ENCODE assay signal across 27 mouse cellular contexts in genomic region chr5:92322612-92323011, GRCm38 (mm10). TPM values are rescaled to one million over a fixed set of nuclear protein-coding genes. Genes with fewer than 3 reads are reported as not detected.
DNase-seq lines count a peak whose midpoint lies in the region; ATAC-seq lines count a peak whose summit lies in the region.
"Had no signal": no experiment of that assay in that cellular context is flagged by ENCODE, and none has a peak within 500 bp of the region (broad histone marks: within the 10 kb centered on the region; RNA-seq: fewer than 3 reads in every experiment).

No protein-coding gene starts in this region.

- no peak overlapping the region for H3K4me2 ChIP-seq in forebrain, embryonic 12.5 days
- no peak overlapping the region for H3K4me2 ChIP-seq in neural tube, embryonic 15.5 days
- H3K4me2 ChIP-seq: hindbrain, embryonic 14.5 days; limb, embryonic 13.5 days; liver, embryonic 15.5 days; neural tube, embryonic 12.5 days; stomach, embryonic 15.5 days had no signal

- no peaks in the 10 kb centered on the region for H3K4me1 ChIP-seq in forebrain, embryonic 12.5 days
- no peaks in the 10 kb centered on the region for H3K4me1 ChIP-seq in neural tube, embryonic 15.5 days
- H3K4me1 ChIP-seq: embryonic facial prominence, embryonic 10.5 days; forebrain, embryonic 10.5 days; neural tube, embryonic 12.5 days had no signal

- H3K36me3 ChIP-seq in forebrain, embryonic 12.5 days (replicated peaks), result no peaks in the 10 kb centered on the region
- H3K36me3 ChIP-seq in neural tube, embryonic 15.5 days, result no peaks in the 10 kb centered on the region
- H3K36me3 ChIP-seq: embryonic facial prominence, embryonic 10.5 days; forebrain, embryonic 10.5 days; limb, embryonic 13.5 days; liver, embryonic 15.5 days; neural tube, embryonic 12.5 days; stomach, embryonic 15.5 days had no signal

- no peaks in the 10 kb centered on the region for H3K27me3 ChIP-seq in forebrain, embryonic 12.5 days
- no peaks in the 10 kb centered on the region for H3K27me3 ChIP-seq in neural tube, embryonic 15.5 days (replicated peaks)
- H3K27me3 ChIP-seq: limb, embryonic 13.5 days; neural tube, embryonic 12.5 days; stomach, embryonic 15.5 days had no signal

- 89% methylated on average over 4 of the region's 4 CpGs for WGBS in forebrain, embryonic 12.5 days
- 91% methylated on average over 4 of the region's 4 CpGs for WGBS in neural tube, embryonic 15.5 days

- H3K27ac ChIP-seq in forebrain, embryonic 12.5 days, result no peak overlapping the region
- no peak overlapping the region for H3K27ac ChIP-seq in neural tube, embryonic 15.5 days (replicated peaks)
- H3K27ac ChIP-seq: embryonic facial prominence, embryonic 10.5 days; forebrain, embryonic 10.5 days; hindbrain, embryonic 14.5 days; limb, embryonic 13.5 days; liver, embryonic 15.5 days; neural tube, embryonic 12.5 days; stomach, embryonic 15.5 days had no signal

- H3K9ac ChIP-seq in forebrain, embryonic 12.5 days, result no peak overlapping the region
- H3K9ac ChIP-seq in neural tube, embryonic 15.5 days (replicated peaks), result no peak overlapping the region
- H3K9ac ChIP-seq: forebrain, postnatal 0 days; hindbrain, embryonic 14.5 days; limb, embryonic 13.5 days; liver, embryonic 15.5 days; neural tube, embryonic 12.5 days; stomach, embryonic 15.5 days had no signal

- ATAC-seq in granulocyte monocyte progenitor cell, adult 5-6 weeks (replicated peaks; ENCODE audit: poor library complexity, severe bottlenecking), result peak; percentile 43
- ATAC-seq in forebrain, embryonic 12.5 days (ENCODE audit: low FRiP score), result no peak
- ATAC-seq in neural tube, embryonic 15.5 days (ENCODE audit: low FRiP score), result no peak
- ATAC-seq: forebrain, postnatal 0 days had no signal

- H3K4me3 ChIP-seq in forebrain, embryonic 12.5 days (replicated peaks), result no peak overlapping the region
- no peak overlapping the region for H3K4me3 ChIP-seq in neural tube, embryonic 15.5 days (replicated peaks)
- H3K4me3 ChIP-seq: embryonic facial prominence, embryonic 10.5 days; forebrain, embryonic 10.5 days; limb, embryonic 13.5 days; liver, embryonic 15.5 days; neural tube, embryonic 12.5 days; stomach, embryonic 15.5 days had no signal

- DNase-seq in adrenal gland, postnatal 14 days, result peak; percentile 36
- no peak for DNase-seq in adrenal gland, adult 18-20 months (ENCODE audit: low spot score in 2 of 2)
- peak; percentile 41 for DNase-seq in 416B (ENCODE audit: low read depth)
- peak; percentile 21 for DNase-seq in lung, postnatal 14 days
- DNase-seq in urinary bladder, postnatal 10 days (ENCODE audit: low spot score), result no peak
- DNase-seq: cerebellum, adult 11 months; midbrain, embryonic 14.5 days; retina, postnatal 1 day; right cerebral cortex, postnatal 25 days; thymus, postnatal 25 days had no signal

- no peaks in the 10 kb centered on the region for H3K9me3 ChIP-seq in forebrain, embryonic 12.5 days
- H3K9me3 ChIP-seq in neural tube, embryonic 15.5 days (replicated peaks), result no peaks in the 10 kb centered on the region
- H3K9me3 ChIP-seq: embryonic facial prominence, embryonic 10.5 days; forebrain, embryonic 10.5 days; limb, embryonic 13.5 days; liver, embryonic 15.5 days; neural tube, embryonic 12.5 days; stomach, embryonic 15.5 days had no signal

RNA-seq across cellular contexts. Expression of gene Cxcl9, which starts 5.3 kb away (rescaled TPM):
- total RNA-seq in adrenal gland, postnatal 14 days (2021), result 1.0 and 2.1 TPM in 2 replicates
- total RNA-seq in adrenal gland, adult 18-20 months (2021), result 1 to 10 TPM; 1.3 to 3.4 TPM
- not detected in 2 replicates for total RNA-seq in granulocyte monocyte progenitor cell, adult 5-6 weeks (2014; fragmentation: Nextera tagmentation)
- 0.22 and 0.52 TPM in 2 replicates for total RNA-seq in granulocyte monocyte progenitor cell, adult 5-6 weeks (2017)
- not detected in 2 replicates for polyA plus RNA-seq in forebrain, embryonic 12.5 days (2016; fragmentation: Nextera tagmentation; extraction: Ambion mirVana)
- polyA plus RNA-seq in neural tube, embryonic 15.5 days (2015; fragmentation: Nextera tagmentation; extraction: Ambion mirVana), result 0.15 TPM in 1 of 2 replicates, not detected in the other
- total RNA-seq: ES-E14; forebrain, postnatal 0 days; left cerebral cortex, postnatal 14 days; megakaryocyte-erythroid progenitor cell, adult 5-6 weeks had no signal
- polyA plus RNA-seq: cortical plate, adult 2 months; embryonic facial prominence, embryonic 10.5 days; forebrain, embryonic 10.5 days; forebrain, postnatal 0 days; hindbrain, embryonic 14.5 days; intestine, embryonic 14.5 days; kidney, embryonic 14.5 days; liver, embryonic 15.5 days; midbrain, embryonic 14.5 days; neural tube, embryonic 12.5 days; stomach, embryonic 15.5 days had no signal

RNA-seq across cellular contexts. Expression of gene Art3, which starts 9.0 kb away (rescaled TPM):
- total RNA-seq in adrenal gland, postnatal 14 days (2021), result 91.5 and 131 TPM in 2 replicates
- total RNA-seq in adrenal gland, adult 18-20 months (2021), result 10 to 100 TPM; 48.5 to 78.3 TPM
- total RNA-seq in granulocyte monocyte progenitor cell, adult 5-6 weeks (2014; fragmentation: Nextera tagmentation), result 1.1 TPM in 1 of 2 replicates, not detected in the other
- 4.8 TPM in 1 of 2 replicates, not detected in the other for total RNA-seq in granulocyte monocyte progenitor cell, adult 5-6 weeks (2017)
- 0.79 and 0.83 TPM in 2 replicates for polyA plus RNA-seq in forebrain, embryonic 12.5 days (2016; fragmentation: Nextera tagmentation; extraction: Ambion mirVana)
- polyA plus RNA-seq in neural tube, embryonic 15.5 days (2015; fragmentation: Nextera tagmentation; extraction: Ambion mirVana), result 9.5 and 10.6 TPM in 2 replicates
- total RNA-seq: megakaryocyte-erythroid progenitor cell, adult 5-6 weeks had no signal

RNA-seq across cellular contexts. Expression of gene Sdad1, which starts 12.3 kb away (rescaled TPM):
- 30.5 and 42.2 TPM in 2 replicates for total RNA-seq in adrenal gland, postnatal 14 days (2021)
- 10 to 100 TPM; 27.9 to 28.3 TPM for total RNA-seq in adrenal gland, adult 18-20 months (2021)
- 41.2 and 46.9 TPM in 2 replicates for total RNA-seq in granulocyte monocyte progenitor cell, adult 5-6 weeks (2014; fragmentation: Nextera tagmentation)
- total RNA-seq in granulocyte monocyte progenitor cell, adult 5-6 weeks (2017), result 67.5 and 84.2 TPM in 2 replicates
- polyA plus RNA-seq in forebrain, embryonic 12.5 days (2016; fragmentation: Nextera tagmentation; extraction: Ambion mirVana), result 41.8 and 42.0 TPM in 2 replicates
- polyA plus RNA-seq in neural tube, embryonic 15.5 days (2015; fragmentation: Nextera tagmentation; extraction: Ambion mirVana), result 27.8 and 34.8 TPM in 2 replicates

RNA-seq across cellular contexts. Expression of gene Cxcl10, which starts 26.1 kb away (rescaled TPM):
- total RNA-seq in adrenal gland, postnatal 14 days (2021), result 0.52 and 3.2 TPM in 2 replicates
- total RNA-seq in adrenal gland, adult 18-20 months (2021), result under 1 TPM; 0.43 to 0.61 TPM
- total RNA-seq in granulocyte monocyte progenitor cell, adult 5-6 weeks (2014; fragmentation: Nextera tagmentation), result not detected in 2 replicates
- 4.6 and 18.8 TPM in 2 replicates for total RNA-seq in granulocyte monocyte progenitor cell, adult 5-6 weeks (2017)
- polyA plus RNA-seq in forebrain, embryonic 12.5 days (2016; fragmentation: Nextera tagmentation; extraction: Ambion mirVana), result 0.29 TPM in 1 of 2 replicates, not detected in the other
- 0.18 and 10.9 TPM in 2 replicates for polyA plus RNA-seq in neural tube, embryonic 15.5 days (2015; fragmentation: Nextera tagmentation; extraction: Ambion mirVana)
- total RNA-seq: left cerebral cortex, postnatal 14 days had no signal
- polyA plus RNA-seq: forebrain, embryonic 10.5 days had no signal

RNA-seq across cellular contexts. Expression of gene Naaa, which starts 44.6 kb away (rescaled TPM):
- 19.6 and 26.8 TPM in 2 replicates for total RNA-seq in adrenal gland, postnatal 14 days (2021)
- total RNA-seq in adrenal gland, adult 18-20 months (2021), result 10 to 100 TPM; 19.0 to 28.7 TPM
- total RNA-seq in granulocyte monocyte progenitor cell, adult 5-6 weeks (2014; fragmentation: Nextera tagmentation), result 5.8 and 17.9 TPM in 2 replicates
- 7.2 and 11.9 TPM in 2 replicates for total RNA-seq in granulocyte monocyte progenitor cell, adult 5-6 weeks (2017)
- polyA plus RNA-seq in forebrain, embryonic 12.5 days (2016; fragmentation: Nextera tagmentation; extraction: Ambion mirVana), result 3.7 and 4.1 TPM in 2 replicates
- polyA plus RNA-seq in neural tube, embryonic 15.5 days (2015; fragmentation: Nextera tagmentation; extraction: Ambion mirVana), result 20.6 and 22.7 TPM in 2 replicates

Comparison
In these comparisons a context has a peak if more than half of its experiments do, and no peak if none do; other contexts are left out.
1. DNase-seq: peak in adrenal gland, postnatal 14 days (single experiment), 416B (single experiment) and lung, postnatal 14 days (single experiment); none in adrenal gland, adult 18-20 months (0 of 2) and urinary bladder, postnatal 10 days (single experiment).
2. RNA of gene Art3, which starts 9.0 kb away (total RNA-seq): 91.5 to 131 TPM in adrenal gland, postnatal 14 days and 48.5 to 78.3 TPM in adrenal gland, adult 18-20 months; 1.1 to 4.8 TPM in granulocyte monocyte progenitor cell, adult 5-6 weeks; every median in the first group is over 4 times any median in the second.